Mouse (Mus musculus) layer of hippocampus, postnatal 36 days (tissue): ENCODE results near the gene Rbp7. TPM values are rescaled to one million over a fixed set of nuclear protein-coding genes. Genes with fewer than 3 reads are reported as not detected.
"Not testable (repeated sequence)": the region's sequence is repeated elsewhere in the genome, so short reads cannot be mapped to it uniquely, and the experiment has no call there.

Source experiments
- DNase-seq, 2 experiments: peaks; one replicate each; pipeline ENCODE4 v3.0.0; 2022
- total RNA-seq, 2 experiments: library from RNA; stranded (reverse); gene quantifications; 2 replicates each; pipeline ENCODE4 v1.2.3; 2021

The Rbp7 gene
- not detected for total RNA-seq

- DNase-seq = no peak
Observed at GRCm38 (mm10) chr4:149454879-149455278, at the start of gene Rbp7. TSS of gene Rbp7 (minus strand) at chr4:149454978.

GRCm38 (mm10) chr4:149504363-149504762, 49.6 kb upstream of the Rbp7 start:
- DNase-seq = no peak

GRCm38 (mm10) chr4:149499790-149500189, 45.0 kb upstream of the Rbp7 start:
- no peak for DNase-seq

- DNase-seq = no peak
Observed at GRCm38 (mm10) chr4:149498901-149499300, 44.1 kb upstream of the Rbp7 start.

GRCm38 (mm10) chr4:149496612-149497011, 41.8 kb upstream of the Rbp7 start:
- DNase-seq = peak in 1 of 2 experiments; percentile 21

GRCm38 (mm10) chr4:149491151-149491550, 36.4 kb upstream of the Rbp7 start:
- DNase-seq = no peak

GRCm38 (mm10) chr4:149489415-149490240, 34.9 kb upstream of the Rbp7 start:
- no peak for DNase-seq

- DNase-seq = no peak
Observed at GRCm38 (mm10) chr4:149487729-149488128, 33.0 kb upstream of the Rbp7 start.

- DNase-seq = peak in 1 of 2 experiments; percentile 16
Observed at GRCm38 (mm10) chr4:149485825-149486206, 31.0 kb upstream of the Rbp7 start.

- DNase-seq = peak; percentile 89 to 90
Observed at GRCm38 (mm10) chr4:149485053-149485824, 30.5 kb upstream of the Rbp7 start, which contains the start of the genes Nmnat1 and Lzic. TSS of gene Nmnat1 (minus strand) at chr4:149485202. TSS of gene Lzic (plus strand) at chr4:149485229.

- DNase-seq = no peak
Observed at GRCm38 (mm10) chr4:149484566-149484965, 29.8 kb upstream of the Rbp7 start.

GRCm38 (mm10) chr4:149477078-149477477, 22.3 kb upstream of the Rbp7 start, which contains the start of gene Tmem274:
TSS of gene Tmem274 (plus strand) at chr4:149477378.
- DNase-seq = no peak

- no peak for DNase-seq
Observed at GRCm38 (mm10) chr4:149475096-149475495, 20.3 kb upstream of the Rbp7 start.

GRCm38 (mm10) chr4:149469557-149469956, 14.8 kb upstream of the Rbp7 start:
- no peak for DNase-seq

- DNase-seq = no peak
Observed at GRCm38 (mm10) chr4:149463435-149463950, 8.7 kb upstream of the Rbp7 start.

GRCm38 (mm10) chr4:149462305-149462971, 7.7 kb upstream of the Rbp7 start:
- DNase-seq = no peak

- DNase-seq = no peak
Observed at GRCm38 (mm10) chr4:149461579-149462304, 7.0 kb upstream of the Rbp7 start.

- not testable (repeated sequence) for DNase-seq
Observed at GRCm38 (mm10) chr4:149460475-149460874, 5.7 kb upstream of the Rbp7 start.

GRCm38 (mm10) chr4:149459425-149459824, 4.6 kb upstream of the Rbp7 start:
- DNase-seq = no peak

GRCm38 (mm10) chr4:149458526-149458925, 3.7 kb upstream of the Rbp7 start:
- DNase-seq = no peak

- DNase-seq = no peak
Observed at GRCm38 (mm10) chr4:149457831-149458430, 3.2 kb upstream of the Rbp7 start.
